Mouse (Mus musculus): Measurements from ENCODE around the gene Cysltr1. TPM values are rescaled to one million over a fixed set of nuclear protein-coding genes. Genes with fewer than 3 reads are reported as not detected.

Cysltr1 gene
- total RNA-seq (2021): 1 to 10 TPM; 1.7 to 3.0 TPM
- long read RNA-seq, experiment 1, full-length matches to known transcripts: 2 of 2 reads
- long read RNA-seq, experiment 1, partial matches to known transcripts: 0 of 2 reads
- long read RNA-seq, experiment 1, other reads (novel, unspliced or antisense): 0 of 2 reads
- long read RNA-seq, experiment 2, full-length matches to known transcripts: 3 of 4 reads
- long read RNA-seq, experiment 2, partial matches to known transcripts: 0 of 4 reads
- long read RNA-seq, experiment 2, other reads (novel, unspliced or antisense): 1 of 4 reads

- no peak for DNase-seq (ENCODE audit: low spot score in 2 of 2)
Measured at GRCm38 (mm10) chrX:106603386-106603785, at the start of gene Cysltr1. Cysltr1 (minus strand) TSS chrX:106603679.

GRCm38 (mm10) chrX:106634799-106635541 lies 31.5 kb upstream of the Cysltr1 start:
- DNase-seq (ENCODE audit: low spot score in 2 of 2): no peak

- no peak for DNase-seq (ENCODE audit: low spot score in 2 of 2)
Measured at GRCm38 (mm10) chrX:106633543-106633942, 30.1 kb upstream of the Cysltr1 start.

GRCm38 (mm10) chrX:106628514-106628913 lies 25.0 kb upstream of the Cysltr1 start:
- no peak for DNase-seq (ENCODE audit: low spot score in 2 of 2)

- no peak for DNase-seq (ENCODE audit: low spot score in 2 of 2)
Measured at GRCm38 (mm10) chrX:106623667-106624066, 20.2 kb upstream of the Cysltr1 start.

GRCm38 (mm10) chrX:106622512-106622911 lies 19.0 kb upstream of the Cysltr1 start:
- no peak for DNase-seq (ENCODE audit: low spot score in 2 of 2)

GRCm38 (mm10) chrX:106602574-106603258 lies 763 bp downstream of the Cysltr1 start:
- DNase-seq (ENCODE audit: low spot score in 2 of 2): no peak

- no peak for DNase-seq (ENCODE audit: low spot score in 2 of 2)
Measured at GRCm38 (mm10) chrX:106595904-106596303, 7.6 kb downstream of the Cysltr1 start.

GRCm38 (mm10) chrX:106593914-106594313 lies 9.6 kb downstream of the Cysltr1 start:
- DNase-seq (ENCODE audit: low spot score in 2 of 2): no peak

- no peak for DNase-seq (ENCODE audit: low spot score in 2 of 2)
Measured at GRCm38 (mm10) chrX:106582886-106583285, 20.6 kb downstream of the Cysltr1 start, which contains the start of gene Gm5127. Gm5127 (plus strand) TSS chrX:106583186.

GRCm38 (mm10) chrX:106582197-106582596 lies 21.3 kb downstream of the Cysltr1 start:
- no peak for DNase-seq (ENCODE audit: low spot score in 2 of 2)

- no peak for DNase-seq (ENCODE audit: low spot score in 2 of 2)
Measured at GRCm38 (mm10) chrX:106580410-106580809, 23.1 kb downstream of the Cysltr1 start.

GRCm38 (mm10) chrX:106578966-106579365 lies 24.5 kb downstream of the Cysltr1 start:
- no peak for DNase-seq (ENCODE audit: low spot score in 2 of 2)

- no peak for DNase-seq (ENCODE audit: low spot score in 2 of 2)
Measured at GRCm38 (mm10) chrX:106555457-106555856, 48.0 kb downstream of the Cysltr1 start.

GRCm38 (mm10) chrX:106536359-106536758 lies 67.1 kb downstream of the Cysltr1 start:
- DNase-seq (ENCODE audit: low spot score in 2 of 2): no peak

Other genes starting within 250 kb of the Cysltr1 start
- gene Fndc3c1, start 118.3 kb downstream of the Cysltr1 start, total RNA-seq (2021): 100 to 1,000 TPM in 1 of 2 experiments, 10 to 100 TPM in 1; 88.2 to 133 TPM
- under 1 TPM; 0.20 to 0.23 TPM for gene Gm5127, start 20.5 kb downstream of the Cysltr1 start, total RNA-seq (2021)
- gene Rtl3, start 237.0 kb upstream of the Cysltr1 start, total RNA-seq (2021): 10 to 100 TPM; 66.6 to 66.9 TPM